Mouse (Mus musculus) small intestine, adult 2 months (tissue): ENCODE data around the gene Wbp1l. TPM values are rescaled to one million over a fixed set of nuclear protein-coding genes. Genes with fewer than 3 reads are reported as not detected.

ENCODE experiments used
- H3K27ac ChIP-seq: fragments of 200-500 bp; 2 replicates; pipeline ENCODE4 v1.5.1; 2012; ENCODE audit warnings: low read depth, low read length, control low read depth, inconsistent platforms; ENCODE audit not compliant: insufficient read depth
- H3K27me3 ChIP-seq: fragments of 200-500 bp; 2 replicates; pipeline ENCODE4 v1.6.1; 2012; ENCODE audit warnings: mild to moderate bottlenecking, moderate library complexity, low read length, inconsistent platforms; ENCODE audit not compliant: control insufficient read depth, insufficient read depth
- H3K36me3 ChIP-seq: fragments of 200-500 bp; 2 replicates; pipeline ENCODE4 v1.6.1; 2012; ENCODE audit warnings: mild to moderate bottlenecking, low read length, control low read depth, inconsistent platforms; ENCODE audit not compliant: control insufficient read depth, insufficient read depth
- H3K4me1 ChIP-seq: fragments of 200-500 bp; 2 replicates; pipeline ENCODE4 v1.6.1; 2012; ENCODE audit warnings: low read length, inconsistent platforms, mixed read lengths; ENCODE audit not compliant: control insufficient read depth, insufficient read depth, insufficient read length
- H3K4me3 ChIP-seq: fragments of 200-500 bp; 2 replicates; pipeline ENCODE4 v1.5.1; 2012; ENCODE audit warnings: low read depth, mild to moderate bottlenecking, control low read depth, inconsistent platforms, low read length, moderate library complexity
- CTCF ChIP-seq: fragments of 200-500 bp; IDR thresholded peaks from 2 replicates; pipeline ENCODE4 v1.5.1; 2012; ENCODE audit warnings: low read depth, mild to moderate bottlenecking, control low read depth, inconsistent platforms, low read length, moderate library complexity, mixed read lengths; ENCODE audit not compliant: insufficient replicate concordance, insufficient read length; ENCODE audit errors: extremely low read depth
- POLR2A ChIP-seq: fragments of 200-500 bp; IDR thresholded peaks from 2 replicates; pipeline ENCODE4 v1.6.1; 2012; ENCODE audit warnings: low read depth, mild to moderate bottlenecking, control low read depth, inconsistent platforms, low read length, moderate library complexity
- WGBS: fragments of 180-500 bp; shearing (Covaris S2); methylation state at CpG from one replicate; pipeline ENCODE4 v1.1.7; 2018; 5-methylcytosine and 5-hydroxymethylcytosine counted together
- polyA plus RNA-seq: library from polyadenylated mRNA; depleted of rRNA; stranded (reverse); fragments of >200 nt; gene quantifications from 2 replicates; pipeline ENCODE4 v1.2.3, GENCODE M21; 2012

Wbp1l gene
- polyA plus RNA-seq, 1 experiment: 42.4 TPM

- Histone ChIP-seq H3K27me3 (no peaks in the 10 kb centered on the region), H3K27ac (no peak overlapping the region), H3K36me3 (peaks cover 41% of the 10 kb centered on the region), H3K4me1 (peaks cover 6% of the 10 kb centered on the region; the same call in 1 of the 2 replicates), H3K4me3 (no peak overlapping the region)
- WGBS: 90% methylated on average over 3 of the region's 3 CpGs
- TF ChIP-seq CTCF: peak; percentile 44; the same call in 1 of the 2 replicates
- TF ChIP-seq POLR2A: no peak
These were observed 58.6 kb downstream of the Wbp1l start for GRCm38 (mm10) chr19:46657339-46658020.

GRCm38 (mm10) chr19:46658348-46658747, 59.5 kb downstream of the Wbp1l start:
- no peak overlapping the region for H3K4me3 ChIP-seq
- TF ChIP-seq POLR2A (no peak), CTCF (no peak)
- H3K27ac ChIP-seq: no peak overlapping the region
- H3K36me3 ChIP-seq: peaks cover 35% of the 10 kb centered on the region
- peaks cover 6% of the 10 kb centered on the region; the same call in 1 of the 2 replicates for H3K4me1 ChIP-seq
- 88% methylated on average over 7 of the region's 7 CpGs for WGBS
- H3K27me3 ChIP-seq: no peaks in the 10 kb centered on the region

GRCm38 (mm10) chr19:46658851-46659250, 60.0 kb downstream of the Wbp1l start:
- no peaks in the 10 kb centered on the region for H3K27me3 ChIP-seq
- peaks cover 6% of the 10 kb centered on the region; the same call in 1 of the 2 replicates for H3K4me1 ChIP-seq
- H3K36me3 ChIP-seq: peaks cover 30% of the 10 kb centered on the region
- no peak for TF ChIP-seq POLR2A
- no peak for TF ChIP-seq CTCF
- no peak overlapping the region for H3K27ac ChIP-seq
- 23% methylated on average over 9 of the region's 9 CpGs for WGBS
- no peak overlapping the region for H3K4me3 ChIP-seq

- TF ChIP-seq POLR2A (no peak), CTCF (no peak)
- 58% methylated on average over 4 of the region's 4 CpGs for WGBS
- H3K36me3 ChIP-seq: peaks cover 6% of the 10 kb centered on the region; the same call in 1 of the 2 replicates
- no peaks in the 10 kb centered on the region for H3K27me3 ChIP-seq
- H3K4me3 ChIP-seq: no peak overlapping the region
- no peak overlapping the region for H3K27ac ChIP-seq
- peaks cover 6% of the 10 kb centered on the region; the same call in 1 of the 2 replicates for H3K4me1 ChIP-seq
These were observed 62.6 kb downstream of the Wbp1l start for GRCm38 (mm10) chr19:46661511-46661910.

- no peak overlapping the region for H3K4me3 ChIP-seq
- no peaks in the 10 kb centered on the region for H3K36me3 ChIP-seq
- no peak for TF ChIP-seq CTCF
- peaks cover 6% of the 10 kb centered on the region; the same call in 1 of the 2 replicates for H3K4me1 ChIP-seq
- no peak overlapping the region for H3K27ac ChIP-seq
- H3K27me3 ChIP-seq: no peaks in the 10 kb centered on the region
- 55% methylated on average over 8 of the region's 8 CpGs for WGBS
These were observed 63.3 kb downstream of the Wbp1l start for GRCm38 (mm10) chr19:46662214-46662613.

GRCm38 (mm10) chr19:46662784-46663183, 63.9 kb downstream of the Wbp1l start:
- 83% methylated on average over 6 of the region's 6 CpGs for WGBS
- Histone ChIP-seq H3K4me1 (peaks cover 6% of the 10 kb centered on the region; the same call in 1 of the 2 replicates), H3K4me3 (no peak overlapping the region), H3K36me3 (no peaks in the 10 kb centered on the region), H3K27me3 (no peaks in the 10 kb centered on the region), H3K27ac (no peak overlapping the region)
- TF ChIP-seq CTCF: no peak
- TF ChIP-seq POLR2A: no peak

GRCm38 (mm10) chr19:46665474-46665873, 66.6 kb downstream of the Wbp1l start:
- no peak for TF ChIP-seq CTCF
- no peak for TF ChIP-seq POLR2A
- no peak overlapping the region for H3K4me3 ChIP-seq
- H3K36me3 ChIP-seq: no peaks in the 10 kb centered on the region
- H3K27me3 ChIP-seq: no peaks in the 10 kb centered on the region
- H3K27ac ChIP-seq: no peak overlapping the region
- no peaks in the 10 kb centered on the region; the same call in 1 of the 2 replicates for H3K4me1 ChIP-seq
- 72% methylated on average over 7 of the region's 7 CpGs for WGBS
